Mouse (Mus musculus): ENCODE data around the gene Cacnb2. TPM values are rescaled to one million over a fixed set of nuclear protein-coding genes. Genes with fewer than 3 reads are reported as not detected.

Gene Cacnb2
- polyA plus RNA-seq, 1 experiment from 2014 or later: 2.5 TPM

DNA sequence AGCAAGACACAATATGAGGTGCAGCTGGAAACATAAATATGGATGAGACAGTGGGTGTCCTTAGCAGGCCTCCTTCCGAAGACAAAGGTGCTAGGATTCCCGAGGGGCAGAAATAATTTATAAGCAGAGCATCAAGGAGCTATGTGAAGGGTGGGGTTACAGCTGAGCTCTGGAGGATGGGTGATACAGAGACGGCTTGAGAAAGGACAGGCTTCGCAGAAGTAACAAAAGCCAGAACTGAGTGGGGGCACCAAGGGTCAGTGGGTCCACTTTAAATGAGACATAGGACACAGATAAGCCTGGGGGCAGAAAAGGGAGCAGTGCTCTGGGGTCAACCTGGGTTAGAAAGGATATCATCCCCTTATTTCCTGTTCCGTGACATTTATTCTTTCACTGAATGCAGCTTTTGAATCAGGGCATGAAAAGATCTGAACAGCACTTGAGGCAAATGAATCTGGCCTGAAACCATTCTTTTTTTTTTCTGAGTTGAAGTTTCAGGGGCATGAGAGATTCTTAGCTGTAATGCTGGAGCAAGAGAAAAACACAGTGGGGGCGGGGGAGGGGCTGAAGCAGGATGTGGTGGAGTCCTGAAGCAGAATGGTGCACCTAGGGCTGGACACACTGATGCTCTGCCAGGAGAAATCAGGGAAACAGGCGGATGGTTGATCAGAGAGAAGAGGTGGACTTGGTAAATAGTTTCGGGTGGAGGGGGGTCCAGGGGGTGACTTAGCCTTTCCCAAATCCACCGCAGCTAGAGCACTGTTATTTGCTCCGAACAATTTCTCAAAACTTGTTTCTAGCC, 304.4 kb downstream of the Cacnb2 start:
- Histone ChIP-seq H3K4me3 (no peak overlapping the region), H3K27me3 (ENCODE audit: low read depth, poor library complexity, severe bottlenecking) (no peaks in the 10 kb centered on the region), H3K4me1 (peaks cover 7% of the 10 kb centered on the region), H3K36me3 (no peaks in the 10 kb centered on the region), H3K27ac (no peak overlapping the region), H3K9me3 (replicated peaks) (no peaks in the 10 kb centered on the region)
- DNase-seq (ENCODE audit: low spot score): no peak
- WGBS: 43% methylated on average over 10 of the region's 10 CpGs

DNA sequence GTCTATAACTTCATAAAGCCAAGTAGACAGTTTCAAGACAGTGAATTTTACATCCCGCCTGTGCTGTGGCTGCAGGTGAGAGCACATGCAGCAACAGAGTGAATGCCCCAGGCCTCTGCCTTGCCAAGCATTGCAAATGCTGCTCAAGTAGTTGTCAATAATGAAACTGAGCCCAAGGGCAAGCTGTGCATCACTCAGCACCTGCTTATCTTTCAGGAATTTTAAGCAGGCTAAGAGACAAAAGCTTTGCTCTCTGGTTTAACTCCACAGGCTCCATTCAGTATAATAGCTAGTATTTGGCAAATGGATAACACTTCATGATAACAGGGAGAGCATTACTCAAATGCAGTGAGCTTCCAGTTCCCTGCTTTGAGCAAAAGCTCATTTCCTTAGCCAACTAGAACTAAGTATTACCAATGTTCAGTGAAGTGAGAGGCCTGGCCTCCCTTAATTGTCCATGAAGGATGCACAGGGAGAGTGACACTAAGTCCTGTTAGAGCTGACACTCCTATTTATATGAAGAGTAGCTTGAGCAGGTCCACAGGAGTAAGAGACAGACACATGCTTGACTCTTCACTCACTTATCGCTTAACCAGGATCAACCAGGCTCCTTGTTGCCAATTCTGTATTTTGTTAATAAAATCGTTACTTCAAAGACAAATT, 314.8 kb downstream of the Cacnb2 start:
- Histone ChIP-seq H3K27me3 (ENCODE audit: low read depth, poor library complexity, severe bottlenecking) (no peaks in the 10 kb centered on the region), H3K4me1 (no peaks in the 10 kb centered on the region), H3K4me3 (no peak overlapping the region), H3K9me3 (replicated peaks) (no peaks in the 10 kb centered on the region), H3K36me3 (no peaks in the 10 kb centered on the region), H3K27ac (no peak overlapping the region)
- DNase-seq (ENCODE audit: low spot score): no peak
- WGBS: 86% methylated on average over 3 of the region's 3 CpGs

DNA sequence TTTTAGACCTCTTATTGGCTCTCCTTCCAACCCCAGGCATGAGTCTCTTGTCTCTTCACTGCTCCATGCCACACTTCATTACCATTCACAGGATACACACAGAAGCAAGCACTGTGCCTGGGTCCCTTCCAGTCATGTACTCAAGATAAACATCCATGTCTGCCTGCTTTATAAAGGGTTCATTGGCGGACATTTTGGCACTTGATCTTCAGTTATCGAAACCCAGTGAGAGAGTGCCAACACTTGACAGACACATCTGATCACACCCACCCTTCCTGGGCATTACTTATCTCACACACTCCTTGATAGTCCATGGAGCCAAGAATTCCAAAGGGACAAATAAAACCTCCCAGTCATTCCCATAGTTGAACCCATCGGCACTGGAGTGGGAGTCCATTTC, 327.0 kb downstream of the Cacnb2 start:
- no peaks in the 10 kb centered on the region for H3K36me3 ChIP-seq
- DNase-seq (ENCODE audit: low spot score): no peak
- H3K9me3 ChIP-seq (replicated peaks): no peaks in the 10 kb centered on the region
- H3K4me3 ChIP-seq: no peak overlapping the region
- H3K27ac ChIP-seq: no peak overlapping the region
- no peaks in the 10 kb centered on the region for H3K27me3 ChIP-seq (ENCODE audit: low read depth, poor library complexity, severe bottlenecking)
- 90% methylated on average over 3 of the region's 3 CpGs for WGBS
- no peaks in the 10 kb centered on the region for H3K4me1 ChIP-seq

DNA sequence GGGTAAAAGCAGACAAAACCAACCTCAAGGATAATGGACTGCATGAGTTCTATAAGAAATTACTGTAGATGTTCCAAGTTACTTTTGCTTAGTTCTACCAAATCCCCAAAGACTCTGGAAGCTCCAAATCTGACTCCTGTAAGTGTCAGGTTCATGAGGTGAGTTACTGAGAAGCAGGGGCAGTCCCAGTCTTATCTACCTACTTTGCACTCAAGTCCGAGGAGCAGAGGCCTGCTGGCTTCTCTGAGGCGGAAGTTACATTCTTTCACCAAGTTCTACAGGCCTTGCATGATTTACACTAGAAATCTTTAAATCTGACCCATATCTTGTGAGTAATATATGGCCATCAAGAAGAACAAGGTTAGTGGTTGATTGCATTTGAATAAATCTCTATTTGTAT, 329.1 kb downstream of the Cacnb2 start:
- no peak overlapping the region for H3K27ac ChIP-seq
- H3K9me3 ChIP-seq (replicated peaks): no peaks in the 10 kb centered on the region
- DNase-seq (ENCODE audit: low spot score): no peak
- no peaks in the 10 kb centered on the region for H3K4me1 ChIP-seq
- 83% methylated on average over 2 of the region's 2 CpGs for WGBS
- H3K36me3 ChIP-seq: no peaks in the 10 kb centered on the region
- no peaks in the 10 kb centered on the region for H3K27me3 ChIP-seq (ENCODE audit: low read depth, poor library complexity, severe bottlenecking)
- no peak overlapping the region for H3K4me3 ChIP-seq

DNA sequence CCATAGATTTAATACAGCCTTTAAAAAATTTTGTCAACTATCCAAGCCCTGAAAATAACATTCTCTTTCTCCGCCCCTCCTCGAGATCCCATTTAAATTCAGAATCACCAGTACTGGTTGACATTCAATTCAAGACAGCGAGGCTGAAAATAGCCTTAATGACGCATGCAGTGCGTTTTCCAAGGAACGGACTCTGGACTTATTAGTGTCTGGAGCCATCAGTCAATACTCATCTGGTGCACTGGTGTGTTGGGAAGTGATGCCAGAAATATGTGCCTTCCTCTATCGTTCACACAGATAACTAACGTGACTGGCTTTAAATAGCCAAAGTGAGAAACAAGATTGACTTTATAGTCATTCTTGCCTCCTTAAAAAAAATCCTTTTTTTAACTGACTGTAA, 333.6 kb downstream of the Cacnb2 start:
- DNase-seq (ENCODE audit: low spot score): no peak
- Histone ChIP-seq H3K27ac (no peak overlapping the region), H3K36me3 (no peaks in the 10 kb centered on the region), H3K27me3 (ENCODE audit: low read depth, poor library complexity, severe bottlenecking) (no peaks in the 10 kb centered on the region), H3K4me1 (no peaks in the 10 kb centered on the region), H3K4me3 (no peak overlapping the region), H3K9me3 (replicated peaks) (no peaks in the 10 kb centered on the region)
- 85% methylated on average over 8 of the region's 8 CpGs for WGBS

DNA sequence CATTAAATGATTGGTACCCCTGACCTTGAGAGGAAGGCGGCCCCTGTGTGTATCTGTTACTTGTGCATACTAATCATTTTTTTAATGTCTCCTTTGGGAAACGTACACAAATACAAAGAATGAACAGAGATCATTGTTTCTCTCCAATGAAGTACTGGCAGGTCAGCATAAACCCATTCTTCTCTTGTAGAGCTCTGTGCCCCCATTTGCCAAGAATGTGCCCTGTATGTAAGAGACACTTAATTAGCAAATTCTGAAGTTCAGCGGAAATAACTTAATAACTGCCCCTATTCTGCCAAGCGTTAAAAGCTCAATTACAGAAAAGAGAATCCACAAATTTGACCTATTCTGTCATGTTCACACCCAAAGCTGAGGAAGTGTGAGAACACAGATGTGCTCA, 339.4 kb downstream of the Cacnb2 start:
- Histone ChIP-seq H3K27me3 (ENCODE audit: low read depth, poor library complexity, severe bottlenecking) (no peaks in the 10 kb centered on the region), H3K4me1 (no peaks in the 10 kb centered on the region), H3K9me3 (replicated peaks) (no peaks in the 10 kb centered on the region), H3K36me3 (no peaks in the 10 kb centered on the region), H3K4me3 (no peak overlapping the region), H3K27ac (no peak overlapping the region)
- no peak for DNase-seq (ENCODE audit: low spot score)
- WGBS: 91% methylated on average over 4 of the region's 4 CpGs

DNA sequence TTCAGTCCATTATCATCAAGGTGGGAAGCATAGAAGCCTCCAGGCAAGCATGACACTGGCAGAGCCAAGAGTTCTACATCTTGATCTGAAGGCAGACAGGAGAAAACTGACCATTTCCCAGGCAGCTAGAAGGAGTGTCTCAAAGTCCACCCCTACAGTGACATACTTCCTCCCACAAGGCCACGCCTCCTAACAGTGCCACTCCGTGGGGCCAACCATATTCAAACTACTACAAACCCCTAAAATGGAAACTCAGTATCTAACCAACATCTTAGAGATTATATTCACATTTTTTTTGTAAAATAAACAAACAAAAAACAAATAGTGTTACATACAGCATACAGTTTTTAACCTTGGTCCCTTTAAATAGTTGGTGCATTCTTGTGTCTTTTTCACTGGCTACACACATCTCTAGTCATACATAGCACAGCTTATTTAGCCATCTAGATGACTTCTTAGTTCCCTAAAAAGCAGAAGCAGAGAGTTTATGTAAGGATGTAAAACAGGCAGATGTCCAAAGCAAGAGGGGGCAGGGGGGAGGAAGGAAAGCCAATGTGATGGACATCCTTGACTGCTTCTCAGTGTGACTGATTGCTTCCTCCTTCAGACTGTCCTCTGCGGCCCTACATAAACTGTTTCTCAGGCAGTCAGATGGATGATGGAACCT, 340.9 kb downstream of the Cacnb2 start:
- H3K4me1 ChIP-seq: no peaks in the 10 kb centered on the region
- DNase-seq (ENCODE audit: low spot score): no peak
- 88% methylated on average over 3 of the region's 3 CpGs for WGBS
- H3K4me3 ChIP-seq: no peak overlapping the region
- no peak overlapping the region for H3K27ac ChIP-seq
- no peaks in the 10 kb centered on the region for H3K36me3 ChIP-seq
- no peaks in the 10 kb centered on the region for H3K9me3 ChIP-seq (replicated peaks)
- H3K27me3 ChIP-seq (ENCODE audit: low read depth, poor library complexity, severe bottlenecking): no peaks in the 10 kb centered on the region

DNA sequence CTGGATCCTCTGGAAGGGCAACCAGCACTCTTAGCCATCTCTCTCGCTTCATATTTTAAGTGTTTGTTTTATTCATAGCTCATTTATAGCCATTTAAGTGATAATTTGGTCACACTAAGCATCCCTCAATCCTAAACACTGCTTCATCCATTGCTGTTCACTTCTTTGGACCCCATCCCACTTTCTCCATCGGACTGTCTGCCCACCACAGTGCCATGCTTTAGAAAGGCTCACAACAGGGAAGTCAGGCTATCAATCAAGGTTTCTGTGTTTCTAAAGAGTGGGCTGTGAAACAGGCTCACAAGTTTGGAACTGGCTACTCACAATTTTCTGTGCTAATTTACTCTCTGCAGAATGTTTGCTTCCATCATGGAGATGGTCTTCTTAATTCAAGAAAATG, 350.2 kb downstream of the Cacnb2 start:
- no peak overlapping the region for H3K27ac ChIP-seq
- H3K4me3 ChIP-seq: no peak overlapping the region
- H3K9me3 ChIP-seq (replicated peaks): no peaks in the 10 kb centered on the region
- no peak for DNase-seq (ENCODE audit: low spot score)
- H3K27me3 ChIP-seq (ENCODE audit: low read depth, poor library complexity, severe bottlenecking): no peaks in the 10 kb centered on the region
- no peaks in the 10 kb centered on the region for H3K36me3 ChIP-seq
- H3K4me1 ChIP-seq: no peaks in the 10 kb centered on the region
- 92% methylated on average over 2 of the region's 2 CpGs for WGBS

DNA sequence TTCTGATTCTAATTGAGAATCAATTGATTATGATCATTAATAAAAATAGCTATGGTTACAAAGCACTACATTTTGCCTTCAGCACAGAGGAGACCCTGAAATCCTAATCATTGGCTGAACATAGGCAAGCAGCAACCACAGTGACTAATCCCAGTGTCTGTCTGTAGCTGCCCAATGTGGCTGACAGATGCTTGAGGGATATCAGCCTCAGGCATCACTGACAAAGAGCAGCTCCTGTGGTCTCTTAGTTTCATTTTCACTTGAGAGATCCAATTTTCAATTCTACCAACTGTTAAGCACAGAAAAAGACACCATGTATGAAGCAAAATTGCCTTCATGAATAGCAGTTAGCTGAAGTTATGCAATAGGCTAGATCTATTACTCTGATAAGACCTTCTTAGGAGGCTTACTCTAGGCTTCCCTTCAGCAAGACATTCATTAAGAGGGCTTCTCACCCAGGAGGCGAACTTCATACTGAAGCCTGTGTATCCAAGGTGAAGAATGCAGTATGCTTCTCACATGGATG, 358.1 kb downstream of the Cacnb2 start:
- no peak overlapping the region for H3K4me3 ChIP-seq
- H3K9me3 ChIP-seq (replicated peaks): no peaks in the 10 kb centered on the region
- no peaks in the 10 kb centered on the region for H3K27me3 ChIP-seq (ENCODE audit: low read depth, poor library complexity, severe bottlenecking)
- H3K4me1 ChIP-seq: peaks cover under 1% of the 10 kb centered on the region; the same call in 1 of the 2 replicates
- no peak for DNase-seq (ENCODE audit: low spot score)
- no peaks in the 10 kb centered on the region for H3K36me3 ChIP-seq
- no peak overlapping the region for H3K27ac ChIP-seq
- 79% methylated on average over 1 of the region's 1 CpGs for WGBS

DNA sequence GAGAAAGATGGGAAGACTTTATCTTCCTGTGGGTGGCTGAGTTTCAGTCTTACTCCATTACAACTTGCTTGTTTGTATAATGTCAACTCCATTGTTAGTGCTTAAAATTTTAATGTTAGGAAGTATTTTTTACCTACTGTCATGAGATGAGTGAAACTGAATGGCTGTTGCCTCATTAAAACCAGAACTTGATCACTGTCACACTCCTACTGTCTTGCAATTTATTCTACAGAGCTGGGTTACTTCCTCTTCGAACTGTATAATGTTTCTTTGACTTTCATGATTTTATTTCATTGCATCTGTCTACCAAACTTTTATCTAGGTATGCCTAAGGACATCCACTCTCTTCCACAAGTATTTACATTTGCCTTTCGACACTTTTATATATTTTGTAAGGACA, 358.6 kb downstream of the Cacnb2 start:
- no peak overlapping the region for H3K27ac ChIP-seq
- no peak overlapping the region for H3K4me3 ChIP-seq
- DNase-seq (ENCODE audit: low spot score): no peak
- WGBS: 89% methylated on average over 2 of the region's 2 CpGs
- H3K4me1 ChIP-seq: peaks cover 5% of the 10 kb centered on the region; the same call in 1 of the 2 replicates
- no peaks in the 10 kb centered on the region for H3K36me3 ChIP-seq
- no peaks in the 10 kb centered on the region for H3K27me3 ChIP-seq (ENCODE audit: low read depth, poor library complexity, severe bottlenecking)
- no peaks in the 10 kb centered on the region for H3K9me3 ChIP-seq (replicated peaks)

DNA sequence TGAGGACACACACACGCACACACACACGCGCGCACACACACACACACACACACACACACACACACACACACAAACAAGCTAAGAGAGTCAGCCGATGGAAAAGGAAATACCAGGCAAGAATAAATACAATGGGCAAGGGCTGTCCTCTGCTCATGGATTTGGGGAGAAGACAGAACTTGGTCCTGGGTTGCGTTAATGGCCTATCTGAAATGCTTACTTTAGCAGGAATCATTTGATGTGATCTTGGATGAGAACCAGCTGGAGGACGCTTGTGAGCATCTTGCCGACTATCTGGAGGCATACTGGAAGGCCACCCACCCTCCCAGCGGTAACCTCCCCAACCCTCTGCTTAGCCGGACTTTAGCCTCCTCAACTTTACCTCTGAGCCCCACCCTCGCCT, 381.1 kb downstream of the Cacnb2 start:
- H3K9me3 ChIP-seq (replicated peaks): no peaks in the 10 kb centered on the region
- no peaks in the 10 kb centered on the region for H3K4me1 ChIP-seq
- 90% methylated on average over 11 of the region's 11 CpGs for WGBS
- no peak overlapping the region for H3K27ac ChIP-seq
- no peaks in the 10 kb centered on the region for H3K27me3 ChIP-seq (ENCODE audit: low read depth, poor library complexity, severe bottlenecking)
- no peak overlapping the region for H3K4me3 ChIP-seq
- 0 out of 2 replicates have a peak, but pooled peaks cover 4% of the 10 kb centered on the region for H3K36me3 ChIP-seq
- DNase-seq (ENCODE audit: low spot score): no peak

DNA sequence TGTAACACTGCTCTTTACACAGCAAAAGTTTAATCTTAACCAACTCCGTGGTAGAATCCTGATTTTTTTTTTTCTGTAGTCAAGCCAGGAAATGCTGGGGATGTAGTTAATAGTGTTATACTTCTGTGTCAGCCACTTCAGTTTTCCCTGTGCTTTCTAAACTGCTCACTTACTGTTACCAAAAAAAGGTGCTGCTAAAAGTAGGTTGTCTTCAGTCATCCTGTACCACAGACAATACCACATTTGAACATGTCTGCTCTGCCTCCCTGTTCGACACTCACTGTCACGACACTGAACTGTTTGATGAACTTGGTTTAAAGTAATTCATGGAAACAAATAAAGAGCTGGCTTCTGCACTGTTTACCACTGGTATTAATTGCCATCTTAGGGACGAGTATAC, 385.6 kb downstream of the Cacnb2 start:
- Histone ChIP-seq H3K27ac (no peak overlapping the region), H3K4me1 (no peaks in the 10 kb centered on the region), H3K27me3 (ENCODE audit: low read depth, poor library complexity, severe bottlenecking) (no peaks in the 10 kb centered on the region), H3K9me3 (replicated peaks) (no peaks in the 10 kb centered on the region), H3K4me3 (no peak overlapping the region), H3K36me3 (peaks cover 11% of the 10 kb centered on the region; the same call in 1 of the 2 replicates)
- DNase-seq (ENCODE audit: low spot score): no peak
- 91% methylated on average over 4 of the region's 4 CpGs for WGBS

DNA sequence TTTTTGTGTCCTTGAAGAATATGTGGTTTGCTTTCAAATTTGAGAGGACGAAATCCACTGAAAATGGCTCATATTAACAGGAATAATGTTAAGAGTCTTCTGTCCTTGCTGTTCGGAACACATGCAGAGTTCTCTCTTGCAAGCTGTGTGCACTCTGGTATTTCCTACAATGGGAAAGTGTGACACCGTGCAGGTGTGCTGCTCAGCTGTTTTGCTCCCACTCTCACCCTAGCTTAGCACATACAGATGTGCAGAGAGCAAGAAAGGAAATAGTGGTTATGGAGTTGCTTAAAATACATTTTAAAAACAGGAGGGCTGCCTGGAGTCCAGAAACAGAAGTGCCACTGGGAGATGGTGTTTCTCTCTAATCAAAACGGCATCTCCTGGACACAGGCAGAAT, 386.5 kb downstream of the Cacnb2 start:
- 94% methylated on average over 4 of the region's 4 CpGs for WGBS
- no peaks in the 10 kb centered on the region for H3K9me3 ChIP-seq (replicated peaks)
- no peak overlapping the region for H3K27ac ChIP-seq
- H3K27me3 ChIP-seq (ENCODE audit: low read depth, poor library complexity, severe bottlenecking): no peaks in the 10 kb centered on the region
- no peaks in the 10 kb centered on the region for H3K4me1 ChIP-seq
- peaks cover 11% of the 10 kb centered on the region; the same call in 1 of the 2 replicates for H3K36me3 ChIP-seq
- no peak overlapping the region for H3K4me3 ChIP-seq
- no peak for DNase-seq (ENCODE audit: low spot score)

Data from limb, embryonic 10.5 days (tissue).